ENCODE assay signal across 21 mouse cellular contexts in genomic region chr5:117245170-117245569, GRCm38 (mm10).
"Had no signal": no experiment of that assay in that cellular context is flagged by ENCODE, and none has a peak within 500 bp of the region (broad histone marks: within the 10 kb centered on the region; RNA-seq: fewer than 3 reads in every experiment).

No protein-coding gene starts in this region.

- H3K4me3 ChIP-seq: kidney, embryonic 15.5 days; liver, embryonic 13.5 days; midbrain, embryonic 10.5 days; neural tube, embryonic 12.5 days; neural tube, embryonic 15.5 days; stomach, embryonic 15.5 days had no signal

- H3K9ac ChIP-seq: kidney, embryonic 15.5 days; liver, embryonic 13.5 days; lung, embryonic 14.5 days; neural tube, embryonic 12.5 days; neural tube, embryonic 15.5 days; stomach, embryonic 15.5 days had no signal

- DNase-seq: kidney, adult 11 months; kidney, adult 8-10 months; kidney, postnatal 10 days; kidney, postnatal 36 days; layer of hippocampus, postnatal 36 days; liver, embryonic 13.5 days; lung, embryonic 14.5 days; midbrain, embryonic 14.5 days; right cerebral cortex, adult 18-20 months; right cerebral cortex, postnatal 14 days; right cerebral cortex, postnatal 4 days; thymus, adult 18-20 months; thymus, postnatal 36 days had no signal

- H3K27ac ChIP-seq: kidney, embryonic 15.5 days; liver, embryonic 13.5 days; macrophage; midbrain, embryonic 10.5 days; neural tube, embryonic 12.5 days; neural tube, embryonic 15.5 days; stomach, embryonic 15.5 days had no signal

- H3K4me2 ChIP-seq: kidney, embryonic 15.5 days; liver, embryonic 13.5 days; lung, embryonic 14.5 days; neural tube, embryonic 12.5 days; neural tube, embryonic 15.5 days; stomach, embryonic 15.5 days had no signal

- H3K9me3 ChIP-seq: kidney, embryonic 15.5 days; liver, embryonic 13.5 days; midbrain, embryonic 10.5 days; neural tube, embryonic 12.5 days; neural tube, embryonic 15.5 days; stomach, embryonic 15.5 days had no signal

- H3K27me3 ChIP-seq: liver, embryonic 13.5 days; neural tube, embryonic 15.5 days; stomach, embryonic 15.5 days had no signal

- ATAC-seq: inflammation-experienced regulatory T-cells, adult 6 months; lung, postnatal 0 days had no signal

- H3K36me3 ChIP-seq: kidney, embryonic 15.5 days; midbrain, embryonic 10.5 days; neural tube, embryonic 12.5 days; stomach, embryonic 15.5 days had no signal
